Mouse (Mus musculus) neural tube, embryonic 11.5 days (tissue): Measurements from ENCODE around the gene Unc5c. TPM values are rescaled to one million over a fixed set of nuclear protein-coding genes. Genes with fewer than 3 reads are reported as not detected.

ENCODE experiments used
- ATAC-seq: fragments of 200-750 bp; cut with Nextera tagmentation; 2 replicates; pipeline ENCODE4 v1.8.0; 2017; ENCODE audit warnings: moderate number of reproducible peaks, mild to moderate bottlenecking, moderate TSS enrichment, moderate library complexity; ENCODE audit not compliant: insufficient read depth, low FRiP score, low TSS enrichment
- DNase-seq: peaks from one replicate; pipeline ENCODE4 v3.0.0-alpha.2; 2015; ENCODE audit warnings: low spot score
- H3K27ac ChIP-seq: fragments of 300-500 bp; sonication (generic); 2 replicates; pipeline ENCODE4 v1.5.1; 2014; ENCODE audit warnings: low read depth, mild to moderate bottlenecking, low read length
- H3K27me3 ChIP-seq: fragments of 300-500 bp; sonication (generic); 2 replicates; pipeline ENCODE4 v1.6.1; 2014; ENCODE audit warnings: mild to moderate bottlenecking, low read length, mixed read lengths; ENCODE audit not compliant: control insufficient read depth, insufficient read depth
- H3K36me3 ChIP-seq: fragments of 300-500 bp; sonication (generic); 2 replicates; pipeline ENCODE4 v1.6.1; 2014; ENCODE audit warnings: mild to moderate bottlenecking, low read length, moderate library complexity, mixed read lengths; ENCODE audit not compliant: control insufficient read depth, insufficient read depth
- H3K4me1 ChIP-seq: fragments of 300-500 bp; sonication (generic); 2 replicates; pipeline ENCODE4 v1.6.1; 2014; ENCODE audit warnings: low read length, mixed read lengths; ENCODE audit not compliant: control insufficient read depth, insufficient read depth
- H3K4me2 ChIP-seq: fragments of 300-500 bp; sonication (generic); 2 replicates; pipeline ENCODE4 v1.6.1; 2014; ENCODE audit warnings: low read depth, mild to moderate bottlenecking, moderate library complexity
- H3K4me3 ChIP-seq: fragments of 300-500 bp; sonication (generic); 2 replicates; pipeline ENCODE4 v1.5.1; 2014; ENCODE audit warnings: low read depth, low read length
- H3K9ac ChIP-seq: fragments of 300-500 bp; sonication (generic); 2 replicates; pipeline ENCODE4 v1.6.1; 2014; ENCODE audit warnings: mild to moderate bottlenecking, low read length
- H3K9me3 ChIP-seq: fragments of 300-500 bp; sonication (generic); 2 replicates; pipeline ENCODE4 v1.6.1; 2016; ENCODE audit warnings: low read length; ENCODE audit not compliant: control insufficient read depth
- WGBS: fragments of 180-500 bp; shearing (Covaris S2); extraction: QIAGEN DNeasy Blood & Tissue Kit; methylation state at CpG from one replicate; pipeline ENCODE4 v1.1.7; 2014; 5-methylcytosine and 5-hydroxymethylcytosine counted together
- polyA plus RNA-seq: library from polyadenylated mRNA; unstranded; fragments of >200 nt; fragmentation: Nextera tagmentation; extraction: Ambion mirVana; gene quantifications from 2 replicates; pipeline ENCODE4 v1.2.1, GENCODE M21; 2014

Unc5c gene
- polyA plus RNA-seq, 1 experiment from 2014 or later, result 17.5 TPM

DNA sequence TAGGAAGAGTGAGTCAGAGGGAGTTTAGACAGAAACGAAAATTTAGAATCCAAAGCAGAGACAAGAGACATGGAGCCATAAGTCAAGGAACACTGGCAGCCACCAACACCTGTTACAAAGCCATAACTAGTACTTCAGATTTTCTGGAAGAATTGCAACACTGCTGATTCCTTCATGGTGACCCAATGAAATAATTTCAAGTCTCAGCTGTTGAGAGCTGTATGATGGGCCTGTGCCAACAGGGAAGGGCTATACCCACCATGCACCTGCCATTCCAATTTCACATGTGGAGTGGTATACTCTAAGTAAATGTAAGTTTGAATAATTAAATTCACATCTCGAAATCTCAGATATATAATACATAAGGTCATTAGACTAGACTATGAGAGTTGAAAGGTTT, 259.5 kb downstream of the Unc5c start:
- DNase-seq, result no peak
- no peak for ATAC-seq
- no peak overlapping the region for H3K4me3 ChIP-seq
- no peaks in the 10 kb centered on the region for H3K36me3 ChIP-seq
- H3K4me2 ChIP-seq, result no peak overlapping the region
- WGBS, result 81% methylated on average over 2 of the region's 2 CpGs
- no peaks in the 10 kb centered on the region for H3K4me1 ChIP-seq
- H3K9me3 ChIP-seq, result no peaks in the 10 kb centered on the region
- H3K27ac ChIP-seq, result no peak overlapping the region
- no peaks in the 10 kb centered on the region for H3K27me3 ChIP-seq
- no peak overlapping the region for H3K9ac ChIP-seq

DNA sequence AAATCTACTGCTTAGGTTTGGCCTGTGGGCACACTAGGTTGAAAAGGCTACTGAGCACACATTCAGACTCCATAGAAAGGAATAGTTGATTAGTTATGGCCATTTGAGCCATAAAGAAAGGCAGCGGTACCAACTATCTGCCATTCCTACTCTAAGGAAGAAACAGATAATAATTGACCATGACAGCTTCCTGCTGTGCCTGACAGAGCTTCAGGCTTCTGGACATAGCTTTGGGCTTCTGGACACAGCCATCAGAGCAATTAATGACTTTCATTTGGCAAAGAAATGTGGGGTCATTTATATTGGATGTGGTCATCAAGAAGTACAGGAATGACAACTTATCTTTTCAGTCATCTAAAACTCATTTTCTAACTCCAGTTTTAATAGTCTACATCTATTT, 260.4 kb downstream of the Unc5c start:
- H3K27ac ChIP-seq, result no peak overlapping the region
- no peak overlapping the region for H3K9ac ChIP-seq
- WGBS, result 33% methylated on average over 1 of the region's 1 CpGs
- H3K36me3 ChIP-seq, result no peaks in the 10 kb centered on the region
- H3K4me1 ChIP-seq, result no peaks in the 10 kb centered on the region
- ATAC-seq (no peak), DNase-seq (no peak)
- H3K9me3 ChIP-seq, result no peaks in the 10 kb centered on the region
- H3K4me2 ChIP-seq, result no peak overlapping the region
- no peaks in the 10 kb centered on the region for H3K27me3 ChIP-seq
- H3K4me3 ChIP-seq, result no peak overlapping the region

- WGBS, result 74% methylated on average over 6 of the region's 6 CpGs
- Histone ChIP-seq H3K9me3 (no peaks in the 10 kb centered on the region), H3K4me1 (no peaks in the 10 kb centered on the region), H3K36me3 (no peaks in the 10 kb centered on the region), H3K27me3 (no peaks in the 10 kb centered on the region), H3K4me2 (no peak overlapping the region), H3K27ac (no peak overlapping the region), H3K4me3 (no peak overlapping the region), H3K9ac (no peak overlapping the region)
- DNase-seq, result peak; percentile 31
- ATAC-seq, result peak; percentile 67; the same call in 1 of the 2 replicates
These were observed 268.8 kb downstream of the Unc5c start for GRCm38 (mm10) chr3:141733844-141734243.

DNA sequence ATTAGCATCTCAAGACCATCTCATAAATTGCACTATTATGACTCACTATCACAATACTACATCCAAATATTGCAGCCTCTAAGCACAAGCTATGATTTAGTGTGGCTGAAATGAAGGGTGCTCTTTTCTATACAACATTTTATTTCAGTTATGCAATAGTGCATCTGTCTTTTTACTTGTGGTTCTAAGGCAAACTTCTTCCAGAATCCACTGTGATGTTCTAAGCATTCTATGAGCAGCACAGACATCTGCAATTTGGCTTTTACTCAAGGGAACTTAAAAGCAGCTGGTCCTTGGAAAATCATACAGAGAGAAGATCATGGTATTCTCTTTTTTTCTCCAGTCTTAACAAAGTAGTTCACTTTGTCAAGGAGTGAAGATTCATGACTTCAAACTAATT, 270.3 kb downstream of the Unc5c start:
- ATAC-seq, result no peak

GRCm38 (mm10) chr3:141745322-141745721, 280.3 kb downstream of the Unc5c start:
- H3K4me1 ChIP-seq, result no peaks in the 10 kb centered on the region
- no peaks in the 10 kb centered on the region for H3K36me3 ChIP-seq
- no peak overlapping the region for H3K9ac ChIP-seq
- no peaks in the 10 kb centered on the region for H3K27me3 ChIP-seq
- no peak for ATAC-seq
- no peaks in the 10 kb centered on the region for H3K9me3 ChIP-seq
- no peak overlapping the region for H3K4me2 ChIP-seq
- H3K27ac ChIP-seq, result no peak overlapping the region
- no peak for DNase-seq
- H3K4me3 ChIP-seq, result no peak overlapping the region

More for the DNA sequence above, 270.3 kb downstream of the Unc5c start:
- no peak overlapping the region for H3K9ac ChIP-seq
- no peak overlapping the region for H3K4me2 ChIP-seq
- H3K9me3 ChIP-seq, result no peaks in the 10 kb centered on the region
- H3K4me1 ChIP-seq, result no peaks in the 10 kb centered on the region
- no peak overlapping the region for H3K4me3 ChIP-seq
- H3K27ac ChIP-seq, result no peak overlapping the region
- H3K36me3 ChIP-seq, result no peaks in the 10 kb centered on the region
- no peaks in the 10 kb centered on the region for H3K27me3 ChIP-seq
- no peak for DNase-seq

- H3K9me3 ChIP-seq, result no peaks in the 10 kb centered on the region
- no peak overlapping the region for H3K4me3 ChIP-seq
- ATAC-seq (no peak), DNase-seq (no peak)
- H3K27ac ChIP-seq, result no peak overlapping the region
- H3K27me3 ChIP-seq, result no peaks in the 10 kb centered on the region
- no peaks in the 10 kb centered on the region for H3K4me1 ChIP-seq
- H3K9ac ChIP-seq, result no peak overlapping the region
- 83% methylated on average over 4 of the region's 4 CpGs for WGBS
- H3K4me2 ChIP-seq, result no peak overlapping the region
- no peaks in the 10 kb centered on the region for H3K36me3 ChIP-seq
These were observed 283.8 kb downstream of the Unc5c start for GRCm38 (mm10) chr3:141748694-141749381.

- ATAC-seq (no peak), DNase-seq (no peak)
- no peak overlapping the region for H3K4me3 ChIP-seq
- H3K27me3 ChIP-seq, result no peaks in the 10 kb centered on the region
- no peak overlapping the region for H3K4me2 ChIP-seq
- WGBS, result 70% methylated on average over 7 of the region's 7 CpGs
- H3K36me3 ChIP-seq, result no peaks in the 10 kb centered on the region
- H3K4me1 ChIP-seq, result no peaks in the 10 kb centered on the region
- H3K9me3 ChIP-seq, result no peaks in the 10 kb centered on the region
- no peak overlapping the region for H3K9ac ChIP-seq
- H3K27ac ChIP-seq, result no peak overlapping the region
These were observed 287.2 kb downstream of the Unc5c start for GRCm38 (mm10) chr3:141752172-141752571.

- 78% methylated on average over 3 of the region's 3 CpGs for WGBS
- Histone ChIP-seq H3K9ac (no peak overlapping the region), H3K4me1 (no peaks in the 10 kb centered on the region), H3K36me3 (no peaks in the 10 kb centered on the region), H3K9me3 (no peaks in the 10 kb centered on the region), H3K4me2 (no peak overlapping the region), H3K4me3 (no peak overlapping the region), H3K27ac (no peak overlapping the region), H3K27me3 (no peaks in the 10 kb centered on the region)
- ATAC-seq (no peak), DNase-seq (no peak)
These were observed 292.2 kb downstream of the Unc5c start for GRCm38 (mm10) chr3:141757259-141757658.

GRCm38 (mm10) chr3:141778411-141778919, 313.4 kb downstream of the Unc5c start:
- Histone ChIP-seq H3K27ac (no peak overlapping the region), H3K36me3 (no peaks in the 10 kb centered on the region), H3K4me3 (no peak overlapping the region), H3K4me2 (no peak overlapping the region), H3K9ac (no peak overlapping the region), H3K27me3 (no peaks in the 10 kb centered on the region), H3K4me1 (no peaks in the 10 kb centered on the region), H3K9me3 (no peaks in the 10 kb centered on the region)
- ATAC-seq (no peak), DNase-seq (no peak)
- WGBS, result 75% methylated on average over 8 of the region's 8 CpGs
